Mouse (Mus musculus) CH12.LX (cell line): Measurements from ENCODE around the gene Olfr1359. TPM values are rescaled to one million over a fixed set of nuclear protein-coding genes. Genes with fewer than 3 reads are reported as not detected.
"Not testable (repeated sequence)": the region's sequence is repeated elsewhere in the genome, so short reads cannot be mapped to it uniquely, and the experiment has no call there.

ENCODE experiments used
- DNase-seq: peaks from one replicate; pipeline ENCODE4 v3.0.0-alpha.2; 2013; ENCODE audit errors: extremely low read depth
- H3K27ac ChIP-seq: 2 replicates; pipeline ENCODE4 v1.5.1; 2012; ENCODE audit warnings: low read depth, mild to moderate bottlenecking, control low read depth, moderate library complexity; ENCODE audit not compliant: insufficient read depth
- H3K27me3 ChIP-seq: replicated peaks from 2 replicates; pipeline ENCODE3; 2012; ENCODE audit warnings: inconsistent platforms
- H3K36me3 ChIP-seq, 2 experiments: replicated peaks in 1 of 2; 2 replicates each; pipeline versions ENCODE3 to v1.6.1; 2012; ENCODE audit warnings: inconsistent platforms in 1 of 2, low read length in 1 of 2, mild to moderate bottlenecking in 1 of 2, mixed read lengths in 1 of 2, moderate library complexity in 1 of 2; ENCODE audit not compliant: control insufficient read depth in 1 of 2, insufficient read depth in 1 of 2
- H3K4me1 ChIP-seq, 2 experiments: 2 replicates each; pipeline ENCODE4 v1.6.1; 2012; ENCODE audit warnings: inconsistent platforms in 1 of 2, moderate library complexity in 1 of 2; ENCODE audit not compliant: insufficient read depth in 2 of 2, control insufficient read depth in 1 of 2
- H3K4me2 ChIP-seq: 2 replicates; pipeline ENCODE4 v1.6.1; 2012; ENCODE audit warnings: low read depth, mild to moderate bottlenecking, control low read depth; ENCODE audit not compliant: poor library complexity, insufficient read depth, severe bottlenecking
- H3K4me3 ChIP-seq, 3 experiments: fragments of 150-350 bp in 1 of 3; sonication (generic) in 1 of 3; replicated peaks in 1 of 3; 2 replicates each; pipeline versions ENCODE3 to v1.5.1; 2011 to 2012; ENCODE audit warnings: low read depth in 2 of 3, low read length in 2 of 3, mild to moderate bottlenecking in 2 of 3, moderate library complexity in 2 of 3, control low read depth in 1 of 3, improper control_type of control experiment in 1 of 3, inconsistent platforms in 1 of 3, mixed read lengths in 1 of 3; ENCODE audit not compliant: poor library complexity in 1 of 3
- H3K79me2 ChIP-seq: replicated peaks from 2 replicates; pipeline ENCODE4 v1.6.1; 2012; ENCODE audit warnings: mild to moderate bottlenecking, moderate library complexity; ENCODE audit not compliant: control insufficient read depth, poor library complexity, insufficient read depth, severe bottlenecking; ENCODE audit errors: extremely low read depth
- H3K9ac ChIP-seq: 2 replicates; pipeline ENCODE4 v1.6.1; 2012; ENCODE audit warnings: low read depth, mild to moderate bottlenecking, control low read depth, moderate library complexity; ENCODE audit not compliant: insufficient read depth
- H3K9me3 ChIP-seq: replicated peaks from 2 replicates; pipeline ENCODE3; 2012; ENCODE audit warnings: low read length, inconsistent platforms, mixed read lengths
- BHLHE40 ChIP-seq: IDR thresholded peaks from 2 replicates; pipeline ENCODE4 v1.6.1; 2011; ENCODE audit warnings: mild to moderate bottlenecking, low read depth, low read length, improper control_type of control experiment
- CHD2 ChIP-seq: IDR thresholded peaks from 2 replicates; pipeline ENCODE4 v1.6.1; 2011; ENCODE audit warnings: low read length, improper control_type of control experiment
- E2F4 ChIP-seq: IDR thresholded peaks from 2 replicates; pipeline ENCODE4 v1.6.1; 2011; ENCODE audit warnings: low read depth, low read length, improper control_type of control experiment; ENCODE audit not compliant: insufficient replicate concordance
- ELF1 ChIP-seq: IDR thresholded peaks from 2 replicates; pipeline ENCODE4 v1.6.1; 2014; ENCODE audit warnings: low read depth, mild to moderate bottlenecking, inconsistent platforms, low read length, improper control_type of control experiment
- GABPA ChIP-seq: IDR thresholded peaks from 2 replicates; pipeline ENCODE4 v1.6.1; 2012; ENCODE audit warnings: low read depth, low read length, improper control_type of control experiment, inconsistent platforms; ENCODE audit not compliant: insufficient replicate concordance
- HCFC1 ChIP-seq: IDR thresholded peaks from 2 replicates; pipeline ENCODE4 v1.6.1; 2012; ENCODE audit warnings: low read depth, mild to moderate bottlenecking, inconsistent platforms, low read length, improper control_type of control experiment
- IRF4 ChIP-seq: IDR thresholded peaks from 2 replicates; pipeline ENCODE4 v1.6.1; 2014; ENCODE audit warnings: low read depth, mild to moderate bottlenecking, inconsistent platforms, low read length, improper control_type of control experiment
- KAT2A ChIP-seq: IDR thresholded peaks from 2 replicates; pipeline ENCODE4 v1.6.1; 2012; ENCODE audit warnings: low read length, improper control_type of control experiment, inconsistent platforms; ENCODE audit not compliant: insufficient replicate concordance
- MEF2A ChIP-seq: IDR thresholded peaks from 2 replicates; pipeline ENCODE4 v1.6.1; 2014; ENCODE audit warnings: low read depth, mild to moderate bottlenecking, inconsistent platforms, low read length, improper control_type of control experiment, borderline replicate concordance
- MXI1 ChIP-seq: IDR thresholded peaks from 2 replicates; pipeline ENCODE4 v1.6.1; 2011; ENCODE audit warnings: mild to moderate bottlenecking, low read depth, low read length, improper control_type of control experiment
- NELFE ChIP-seq: IDR thresholded peaks from 2 replicates; pipeline ENCODE4 v1.6.1; 2011; ENCODE audit warnings: low read depth, low read length, improper control_type of control experiment
- PAX5 ChIP-seq: IDR thresholded peaks from 2 replicates; pipeline ENCODE4 v1.6.1; 2012; ENCODE audit warnings: low read length, inconsistent platforms, mixed read lengths
- POLR2A ChIP-seq: IDR thresholded peaks from 2 replicates; pipeline ENCODE4 v1.6.1; 2011; ENCODE audit warnings: low read depth, mild to moderate bottlenecking, improper control_type of control experiment, low read length
- POLR2AphosphoS2 ChIP-seq: IDR thresholded peaks from 2 replicates; pipeline ENCODE4 v1.6.1; 2011; ENCODE audit warnings: low read depth, low read length, improper control_type of control experiment
- RCOR1 ChIP-seq: conservative IDR thresholded peaks from 2 replicates; pipeline ENCODE4 v1.6.1; 2012; ENCODE audit warnings: low read depth, mild to moderate bottlenecking, inconsistent platforms, low read length, improper control_type of control experiment
- SIN3A ChIP-seq: IDR thresholded peaks from 2 replicates; pipeline ENCODE4 v1.6.1; 2012; ENCODE audit warnings: low read length, improper control_type of control experiment, inconsistent platforms
- SMC3 ChIP-seq: IDR thresholded peaks from 2 replicates; pipeline ENCODE4 v1.6.1; 2011; ENCODE audit warnings: low read depth, low read length, improper control_type of control experiment
- TBP ChIP-seq: conservative IDR thresholded peaks from 2 replicates; pipeline ENCODE4 v1.6.1; 2011; ENCODE audit warnings: low read depth, low read length, improper control_type of control experiment
- TCF12 ChIP-seq: IDR thresholded peaks from 2 replicates; pipeline ENCODE4 v1.6.1; 2014; ENCODE audit warnings: low read depth, mild to moderate bottlenecking, inconsistent platforms, low read length, improper control_type of control experiment
- UBTF ChIP-seq: IDR thresholded peaks from 2 replicates; pipeline ENCODE4 v1.6.1; 2012; ENCODE audit warnings: low read depth, mild to moderate bottlenecking, inconsistent platforms, low read length, improper control_type of control experiment, moderate library complexity
- USF2 ChIP-seq: conservative IDR thresholded peaks from 2 replicates; pipeline ENCODE4 v1.6.1; 2011; ENCODE audit warnings: low read depth, low read length, improper control_type of control experiment
- ZMIZ1 ChIP-seq: IDR thresholded peaks from 2 replicates; pipeline ENCODE4 v1.6.1; 2012; ENCODE audit warnings: low read depth, mild to moderate bottlenecking, inconsistent platforms, low read length, improper control_type of control experiment
- dilution Hi-C: fragments of 300-500 bp; cut with MboI; formaldehyde crosslinking; loops from 2 replicates; pipeline ENCODE4 v1.14.3; 2020; ENCODE audit warnings: low sequenced_read_pairs; ENCODE audit not compliant: extremely low pct_unique_long_range_greater_than_20kb, extremely low pct_ligation_motif_present
- in situ Hi-C: fragments of 300-500 bp; cut with MboI; formaldehyde crosslinking; loops from 3 replicates; pipeline ENCODE4 v1.14.3; 2019; ENCODE audit warnings: low sequenced_read_pairs, low pct_ligation_motif_present, low pct_unique_long_range_greater_than_20kb, mixed read lengths
- polyA plus RNA-seq: library from polyadenylated mRNA; unstranded; fragments of >175 nt; gene quantifications from 2 replicates; pipeline ENCODE4 v1.2.1, GENCODE M21; 2012; ENCODE audit warnings: low read depth; ENCODE audit not compliant: insufficient read length
- total RNA-seq, 2 experiments: library from RNA; depleted of rRNA; stranded (reverse); fragments of 300-350 nt in 1 of 2; fragments of >200 nt in 1 of 2; gene quantifications; 2 replicates each; pipeline ENCODE4 v1.2.3; 2012 to 2014

Gene Olfr1359
- total and polyA plus RNA-seq, 3 experiments, result not detected

- Histone ChIP-seq H3K4me2 (peak within 1 kb of the TSS; percentile 90), H3K4me1 (peaks cover 7 to 26% of the 10 kb centered on the region in 2 experiments; a peak in 3 of 4 replicates), H3K27ac (peak within 1 kb of the TSS; percentile 91), H3K4me3 (peak within 1 kb of the TSS; percentile 38 to 62 (median 42)), H3K9ac (peak within 1 kb of the TSS; percentile 76)
- H3K36me3 ChIP-seq, H3K79me2 ChIP-seq, H3K27me3 ChIP-seq, H3K9me3 ChIP-seq, dilution Hi-C loops: not testable (repeated sequence)
- peak; percentile 93 for DNase-seq
- in situ Hi-C loops, result loop anchor here (25.0 kb wide), 1 partner anchor 1827 kb away; the partner anchor contains the start of genes Hist1h1d, Hist1h2ad, Hist1h2ae and Hist1h2bf
- TF ChIP-seq TCF12, result peak; percentile 72
- peak; percentile 98 for TF ChIP-seq POLR2A
- TF ChIP-seq NELFE, result peak; percentile 99
- TF ChIP-seq IRF4, result peak; percentile 36; the same call in 1 of the 2 replicates
- peak; percentile 79 for TF ChIP-seq HCFC1
- peak; percentile 86; the same call in 1 of the 2 replicates for TF ChIP-seq RCOR1
- peak; percentile 43; the same call in 1 of the 2 replicates for TF ChIP-seq MEF2A
- TF ChIP-seq ZMIZ1, result peak; percentile 99
- TF ChIP-seq USF2, result peak; percentile 44; the same call in 1 of the 2 replicates
- peak; percentile 42; the same call in 1 of the 2 replicates for TF ChIP-seq BHLHE40
- peak; percentile 42; the same call in 1 of the 2 replicates for TF ChIP-seq SIN3A
- peak; percentile 36; the same call in 1 of the 2 replicates for TF ChIP-seq ELF1
- peak; percentile 96 for TF ChIP-seq UBTF
- peak; percentile 96 for TF ChIP-seq TBP
- peak; percentile 86 for TF ChIP-seq CHD2
- peak; percentile 2 for TF ChIP-seq SMC3
- 0 out of 2 replicates have a peak, but pooled peaks have one; percentile 9 for TF ChIP-seq KAT2A
- TF ChIP-seq E2F4, result peak; percentile 91
- TF ChIP-seq POLR2AphosphoS2, result peak; percentile 100
Measured at GRCm38 (mm10) chr13:21734906-21735767, 37.2 kb downstream of the Olfr1359 start, which contains the start of gene Hist1h4j. Gene Hist1h4j (plus strand): TSS chr13:21735064.

GRCm38 (mm10) chr13:21745006-21745405, 47.1 kb downstream of the Olfr1359 start:
- Histone ChIP-seq H3K36me3 (no peaks in the 10 kb centered on the region), H3K4me2 (no peak overlapping the region), H3K9ac (no peak overlapping the region), H3K79me2 (no peaks in the 10 kb centered on the region), H3K27ac (no peak overlapping the region), H3K9me3 (no peaks in the 10 kb centered on the region), H3K27me3 (no peaks in the 10 kb centered on the region), H3K4me3 (no peak overlapping the region), H3K4me1 (no peaks in the 10 kb centered on the region; a peak in 1 of 4 replicates)
- TF ChIP-seq PAX5 (no peak), UBTF (no peak), GABPA (no peak), ZMIZ1 (no peak), MXI1 (no peak), POLR2AphosphoS2 (no peak)
- in situ Hi-C loops (loop anchor here (10.0 to 25.0 kb wide), 2 partner anchors 290 to 1817 kb away; partner anchors contain the start of genes Hist1h1d, Hist1h2ad, Hist1h2ae and Hist1h2ah), dilution Hi-C loops (no loop called here)
- DNase-seq, result no peak
